Mouse (Mus musculus): ENCODE measurements at regions not wholly inside any gene's neighbourhood (a gene's known extent, or its start where the extent isn't known, plus 50 kb on each side); places are given as distances from the start of the nearest gene placed in this dataset.
A peak's percentile ranks its signal among the peaks of the same experiment; 100 is the strongest.

DNA sequence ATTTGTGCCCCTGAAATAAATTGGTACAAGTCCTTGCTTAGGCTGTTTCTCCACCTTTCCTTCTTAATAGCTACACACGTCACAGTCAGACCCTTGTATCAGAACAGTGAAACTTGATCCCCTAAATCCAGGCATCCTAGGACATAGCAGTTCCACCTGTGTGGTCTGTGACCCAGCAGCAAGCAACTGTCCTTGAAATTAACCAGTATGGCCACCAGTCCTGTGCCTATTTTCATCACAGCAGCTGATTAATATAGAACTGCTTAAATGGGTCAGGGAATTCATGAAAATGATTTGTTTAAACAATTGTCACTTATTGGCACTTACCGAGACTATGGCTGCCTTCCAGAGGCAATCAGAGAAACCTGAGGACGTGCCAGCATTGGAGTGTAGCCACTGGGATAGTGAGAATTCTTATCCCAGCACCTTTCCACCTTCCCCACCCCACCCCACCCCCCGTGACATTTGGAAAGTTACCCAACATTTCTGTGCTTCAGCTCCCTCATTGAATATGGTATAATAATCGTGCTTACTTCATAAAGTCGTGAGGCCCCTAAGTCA, 135.4 kb upstream of the Cdkn2b start:
- DNase-seq = peak; percentile 73 to 74

DNA sequence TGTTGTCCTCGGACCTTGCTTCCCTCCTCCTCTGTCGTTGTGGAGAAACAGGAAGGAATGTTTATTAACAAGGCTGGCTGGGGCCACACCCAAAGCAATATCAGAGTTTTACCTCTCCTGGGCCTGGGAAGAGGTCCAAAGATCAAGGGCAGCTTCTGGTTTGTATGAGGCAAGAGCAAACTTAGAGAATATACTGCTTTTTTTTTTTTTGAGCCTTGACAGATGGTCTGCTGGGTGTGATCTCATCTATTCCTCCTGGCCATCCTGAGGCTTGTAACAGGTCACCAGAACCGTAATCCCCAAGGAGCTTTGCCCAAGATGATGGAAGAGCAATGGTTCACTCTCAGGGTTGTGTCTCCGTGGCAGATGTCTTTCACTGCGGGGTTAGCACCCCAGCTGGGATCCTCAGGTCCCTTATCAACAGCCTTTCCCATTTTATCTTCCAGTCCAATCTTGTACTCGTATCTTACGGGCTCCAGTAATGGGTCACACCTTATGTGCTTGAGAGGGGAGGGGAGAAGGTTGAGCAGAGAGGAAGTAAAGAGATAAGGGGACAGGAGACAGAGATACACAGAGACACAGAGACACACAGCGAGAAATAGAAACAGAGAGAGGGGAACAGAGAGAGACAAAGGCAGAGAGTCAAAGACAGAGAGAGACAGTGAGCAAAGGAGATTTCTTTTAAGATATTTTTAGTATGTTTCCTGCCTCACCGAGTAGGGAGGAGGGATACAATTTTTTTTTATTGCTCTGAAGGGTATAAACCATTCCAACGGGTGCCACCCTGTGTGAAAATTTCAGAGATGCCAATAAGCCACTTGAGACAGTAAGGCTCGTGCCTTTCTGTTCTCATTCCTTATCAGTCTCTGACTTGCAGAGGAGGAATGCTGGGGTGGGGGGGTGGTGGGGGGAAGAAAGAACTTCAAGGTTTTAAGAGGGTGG, 134.6 kb upstream of the Cdkn2b start:
- peak; percentile 47 to 59 for DNase-seq

DNA sequence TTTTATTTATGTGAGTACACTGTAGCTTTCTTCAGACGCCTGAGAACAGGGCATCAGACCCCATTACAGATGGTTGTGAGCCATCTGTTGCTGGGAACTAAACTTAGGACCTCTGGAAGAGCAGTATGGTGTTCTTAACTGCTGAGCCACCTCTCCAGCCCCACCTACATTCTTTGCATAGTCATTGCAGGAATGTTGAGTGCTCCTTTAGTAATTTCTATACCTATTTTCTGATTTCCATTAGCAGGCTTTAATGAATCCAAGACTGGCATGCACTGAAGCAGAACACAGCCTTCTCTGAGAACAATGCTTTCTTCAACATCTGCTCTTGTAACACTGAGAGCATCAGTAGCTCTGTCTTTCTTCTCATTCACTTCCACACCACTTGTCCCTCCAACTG, 131.7 kb upstream of the Cdkn2b start:
- no peak for DNase-seq

DNA sequence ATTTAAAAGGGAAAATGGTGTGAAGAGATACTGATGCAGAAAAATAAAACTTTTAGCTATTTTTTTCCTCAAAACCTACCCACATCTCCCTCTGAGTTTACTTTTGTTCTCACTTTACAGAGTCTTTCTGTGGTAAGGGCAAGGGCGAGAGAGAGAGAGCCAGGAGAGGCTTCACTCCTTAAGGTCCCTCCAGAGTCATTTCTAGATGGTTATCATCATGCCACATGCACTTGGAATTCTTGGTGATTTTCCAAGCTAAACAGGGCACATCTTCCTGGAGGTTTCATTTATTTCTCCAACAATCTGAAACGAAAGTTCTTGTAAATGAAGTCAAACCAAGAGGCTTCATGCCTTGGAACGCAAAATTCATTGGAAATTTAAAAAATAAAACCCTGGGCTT, 130.0 kb upstream of the Cdkn2b start:
- no peak for DNase-seq

DNA sequence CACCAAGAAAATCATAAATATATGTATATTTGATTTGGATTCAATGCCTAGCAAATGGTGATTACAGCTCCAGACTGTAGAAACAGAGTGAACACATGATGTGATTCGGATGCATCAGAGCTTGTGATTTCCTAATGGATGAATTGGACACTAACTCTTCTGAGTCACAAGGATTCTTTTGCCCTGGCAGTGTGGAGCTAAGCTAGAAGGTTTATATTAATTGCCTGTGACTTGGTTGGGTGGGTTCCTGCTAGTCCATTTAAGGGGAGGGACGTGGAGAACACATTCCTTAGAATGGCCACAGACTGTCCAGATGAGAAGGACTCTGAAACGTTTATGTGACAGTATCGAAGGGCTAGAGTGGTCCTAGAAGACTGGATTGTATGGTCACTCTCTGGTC, 129.5 kb upstream of the Cdkn2b start:
- no peak for DNase-seq

DNA sequence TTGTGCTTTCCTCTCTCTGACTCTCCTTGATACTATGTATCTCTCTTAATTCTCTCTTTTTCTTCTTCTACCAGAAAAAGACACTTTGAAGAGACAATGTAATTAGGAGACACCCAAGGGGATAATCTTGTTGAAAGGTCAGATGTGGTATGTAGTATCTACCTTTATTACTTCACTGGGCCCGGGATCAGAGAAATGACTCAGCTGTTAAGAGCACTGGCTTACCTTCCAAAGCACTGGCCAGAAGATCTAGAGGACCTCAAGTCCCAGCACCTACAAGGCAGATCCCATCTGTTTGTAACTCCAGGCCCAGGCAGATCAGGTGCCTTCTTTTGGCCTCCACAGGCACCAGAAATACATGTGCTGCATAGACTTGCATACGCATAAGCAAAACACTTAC, 127.8 kb upstream of the Cdkn2b start:
- no peak for DNase-seq

DNA sequence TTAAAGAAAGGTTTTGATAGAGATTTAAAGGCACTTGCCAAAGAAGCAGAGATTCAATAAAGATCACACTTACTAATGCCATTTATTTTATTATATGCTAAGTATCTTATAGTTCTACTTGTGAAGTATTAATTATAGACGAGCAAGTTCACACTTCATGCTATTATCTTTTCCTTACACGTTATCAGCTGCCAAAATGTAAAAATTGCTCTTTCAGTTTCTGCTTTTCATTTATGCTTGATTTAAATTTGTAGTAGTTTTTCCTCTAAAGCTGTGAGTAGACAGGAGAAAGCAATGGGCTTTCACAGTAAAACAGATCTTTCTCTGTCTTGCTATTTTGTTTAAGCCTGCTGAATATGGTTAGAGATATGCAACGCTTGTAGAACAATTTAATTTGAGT, 125.9 kb upstream of the Cdkn2b start:
- DNase-seq = no peak

DNA sequence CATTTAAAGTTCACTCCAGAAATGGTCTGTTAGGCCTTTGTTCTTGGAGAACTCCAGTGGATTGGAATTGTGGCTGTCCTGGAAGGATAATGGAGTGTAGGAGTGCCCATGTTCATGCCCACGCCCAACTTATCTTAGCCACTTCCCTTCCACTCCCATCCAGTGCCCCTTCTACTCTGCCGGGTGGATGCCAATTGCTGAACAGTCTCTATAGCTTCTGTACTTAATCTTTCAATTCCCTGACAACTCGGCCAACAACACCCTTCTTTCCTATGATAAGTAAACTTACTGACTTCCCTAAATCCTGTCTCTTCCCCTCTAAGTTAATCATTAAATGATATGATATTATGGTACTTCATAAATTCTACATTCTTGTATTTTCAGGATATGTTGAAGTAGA, 123.3 kb upstream of the Cdkn2b start:
- DNase-seq = no peak

DNA sequence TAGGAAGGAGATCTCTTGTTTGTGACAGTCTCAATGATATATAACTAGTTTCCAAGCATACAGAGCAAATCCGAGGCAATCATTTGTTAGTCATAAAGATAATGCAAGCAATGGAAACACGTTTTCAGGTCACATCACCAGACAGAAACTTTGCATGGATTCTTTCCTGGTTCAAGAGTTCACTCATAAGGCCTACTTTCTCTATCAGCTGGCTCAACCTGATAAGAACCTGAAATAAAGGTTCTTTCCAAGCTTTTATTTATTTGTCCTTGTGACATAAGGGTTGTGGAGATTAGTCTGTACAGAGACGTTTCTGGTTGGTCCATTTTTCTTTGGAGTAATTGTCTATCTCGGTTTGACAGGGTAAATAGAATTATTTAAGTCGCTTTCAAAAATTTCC, 122.7 kb upstream of the Cdkn2b start:
- DNase-seq = no peak

DNA sequence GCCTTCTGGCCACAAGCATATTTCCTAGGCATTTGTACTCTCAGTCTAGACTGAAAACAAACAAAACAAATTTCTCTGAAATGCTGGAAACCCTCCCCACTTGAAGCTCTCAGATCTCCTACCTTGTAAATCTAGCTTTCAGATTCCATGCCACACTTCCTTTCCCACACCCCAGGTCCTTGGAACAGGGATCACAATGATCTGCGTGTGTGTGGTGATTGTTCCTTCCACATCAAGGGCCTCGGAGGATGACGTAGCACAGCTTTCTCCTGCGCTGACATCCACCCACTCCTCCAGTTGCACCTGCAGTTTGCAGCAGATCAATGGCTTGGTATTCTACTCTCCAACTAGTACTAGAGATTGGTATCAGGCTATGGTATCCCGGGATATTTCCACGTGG, 120.7 kb upstream of the Cdkn2b start:
- DNase-seq = peak in 1 of 2 experiments; percentile 39

DNA sequence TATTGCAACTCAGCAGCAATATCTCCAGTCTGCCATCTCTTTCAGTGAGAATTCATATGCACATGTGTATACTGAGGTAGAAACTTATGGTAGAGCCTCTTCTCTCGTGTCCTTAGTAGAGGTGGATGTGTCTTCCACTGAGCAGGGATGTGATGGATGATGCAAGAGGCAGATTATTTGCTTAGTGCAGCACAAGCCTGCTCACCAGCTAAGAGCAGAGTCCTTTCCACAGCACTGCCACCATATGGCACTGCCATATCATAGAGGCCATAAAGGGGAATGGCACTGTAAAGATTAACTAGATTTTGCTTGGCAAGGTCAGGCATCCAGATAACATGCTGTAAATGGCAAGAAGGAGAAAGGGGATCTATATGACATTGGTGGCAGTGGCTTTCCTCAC, 117.6 kb upstream of the Cdkn2b start:
- DNase-seq = no peak

DNA sequence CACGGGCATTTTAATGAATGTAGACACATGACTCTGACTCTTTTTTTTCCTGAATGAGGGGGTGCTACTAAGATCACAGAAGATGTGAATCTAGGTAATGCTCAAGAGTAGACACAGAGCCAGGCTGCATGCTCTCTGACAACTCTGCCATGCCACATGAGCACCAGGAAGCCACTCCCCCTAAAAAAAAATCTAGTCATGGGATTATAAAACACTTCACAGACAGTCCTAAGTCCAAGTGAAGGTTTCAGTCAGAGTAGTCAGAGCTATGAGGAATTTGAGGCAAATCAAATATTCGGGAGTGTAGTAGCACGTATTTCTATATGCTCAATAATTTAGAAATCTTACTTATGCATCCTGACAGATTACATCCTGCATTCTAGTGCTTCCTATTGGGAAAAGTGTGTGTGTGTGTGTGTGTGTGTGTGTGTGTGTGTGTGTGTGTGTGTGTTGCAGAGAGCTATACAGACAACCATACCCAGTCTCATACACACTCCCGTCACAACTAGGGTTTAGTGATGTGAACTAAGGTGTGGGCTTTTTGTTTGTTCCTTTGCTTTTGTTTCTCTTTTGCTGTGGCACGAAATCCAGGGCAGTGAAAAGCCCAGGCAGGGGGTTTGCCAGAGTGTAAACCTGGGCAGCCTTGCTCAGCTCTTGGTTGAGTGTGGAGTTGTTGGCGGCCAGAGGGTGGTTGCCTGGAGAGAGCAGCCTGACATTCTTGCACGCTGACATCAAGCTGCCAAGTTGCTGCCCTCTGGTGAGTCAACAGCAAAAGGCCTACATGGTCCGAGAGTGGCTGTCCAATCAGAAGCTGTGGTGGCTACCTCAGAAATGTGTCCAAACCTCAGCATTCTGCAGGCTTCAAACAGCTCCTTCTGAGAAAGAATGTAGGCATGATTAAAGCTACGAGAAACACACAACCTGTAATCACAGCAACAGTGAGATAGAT, 116.8 kb upstream of the Cdkn2b start:
- peak; percentile 70 to 88 for DNase-seq

DNA sequence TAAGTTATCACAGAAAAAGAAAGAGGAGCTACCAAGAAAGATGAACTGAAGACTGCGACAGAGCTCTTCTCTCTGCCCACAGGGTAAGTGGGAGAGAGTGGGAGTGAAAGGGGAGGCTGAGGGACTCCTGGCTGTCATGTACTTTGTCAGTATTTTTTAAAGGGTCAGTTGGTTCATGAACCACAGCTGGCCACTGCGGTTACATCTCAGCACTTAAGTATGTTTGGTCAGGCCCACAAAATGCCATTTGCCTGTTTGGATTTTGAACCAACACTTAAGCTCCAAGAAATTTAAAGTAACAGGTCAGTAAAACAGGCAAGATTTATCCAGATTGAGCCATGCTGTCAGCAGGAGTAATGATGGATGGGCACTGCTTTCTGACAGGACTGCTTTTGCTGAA, 115.1 kb upstream of the Cdkn2b start:
- DNase-seq = no peak

DNA sequence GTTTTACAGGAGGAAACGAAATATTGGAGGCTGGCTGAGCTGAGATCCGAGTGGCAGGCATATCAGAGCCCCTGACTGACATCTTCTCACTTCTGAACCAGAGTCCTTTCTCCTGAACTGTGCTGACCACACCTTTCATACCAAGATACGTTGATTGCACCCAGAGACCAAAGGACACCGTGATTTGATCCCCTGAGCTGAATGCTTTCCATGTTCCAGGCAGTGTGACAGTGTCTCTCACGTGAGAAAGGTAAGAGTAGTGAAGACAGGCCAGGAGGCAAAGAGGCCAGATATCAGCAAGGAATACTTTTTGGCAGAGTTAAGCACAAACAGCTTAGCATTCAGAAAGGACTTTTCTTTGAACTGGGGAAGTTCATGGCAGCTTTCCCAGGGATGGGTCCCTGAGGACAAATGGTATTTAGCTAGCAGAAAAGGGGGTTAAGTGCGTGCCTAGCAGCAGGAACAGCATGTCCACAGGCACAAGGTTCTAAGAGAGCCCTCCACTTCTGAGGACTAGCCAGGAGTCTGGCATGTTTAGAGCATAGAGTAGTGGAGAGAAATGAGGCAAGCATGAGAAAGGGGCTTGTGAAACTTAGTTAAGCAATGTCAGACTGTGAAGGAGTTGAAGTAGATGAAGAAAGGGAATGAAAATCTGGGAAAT, 111.0 kb upstream of the Cdkn2b start:
- peak; percentile 65 to 73 for DNase-seq

DNA sequence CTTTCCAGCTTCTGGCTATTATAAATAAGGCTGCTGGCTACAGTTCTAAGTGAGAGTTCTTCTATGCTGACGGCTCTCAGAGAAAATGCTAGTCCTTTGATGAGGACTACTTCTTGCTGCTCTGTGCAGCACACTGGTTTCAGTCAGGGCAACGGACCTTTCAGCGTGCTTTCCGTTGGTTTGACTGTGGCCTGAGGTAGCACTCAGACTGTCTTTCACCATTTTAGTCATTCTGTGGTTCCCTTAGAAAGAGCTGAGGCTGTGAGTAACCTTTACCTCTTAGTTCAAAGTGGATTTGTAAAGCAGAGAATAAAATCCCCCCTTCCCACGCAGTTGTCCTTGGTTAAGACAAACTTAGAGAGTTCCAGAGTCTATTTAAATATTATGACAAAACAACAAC, 110.0 kb upstream of the Cdkn2b start:
- DNase-seq = no peak

DNA sequence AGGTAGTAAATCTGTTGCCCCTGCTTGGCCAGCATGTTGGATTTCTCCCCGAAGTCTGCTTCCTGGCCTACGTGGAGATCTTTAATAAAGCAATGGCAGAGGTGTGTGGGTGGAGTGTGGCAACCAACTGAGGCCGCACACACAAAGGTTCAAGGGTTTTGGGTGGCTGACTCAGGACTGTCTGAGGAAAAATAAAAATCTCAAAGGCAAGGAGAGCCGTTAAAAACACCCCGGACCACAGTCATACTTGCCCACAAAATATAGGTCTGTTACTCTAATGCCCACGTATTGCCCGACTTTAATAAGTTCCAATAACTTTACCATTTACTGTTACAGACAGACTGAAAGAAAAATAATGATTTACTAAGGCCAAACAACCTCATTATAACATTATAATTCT, 108.7 kb upstream of the Cdkn2b start:
- DNase-seq = no peak

DNA sequence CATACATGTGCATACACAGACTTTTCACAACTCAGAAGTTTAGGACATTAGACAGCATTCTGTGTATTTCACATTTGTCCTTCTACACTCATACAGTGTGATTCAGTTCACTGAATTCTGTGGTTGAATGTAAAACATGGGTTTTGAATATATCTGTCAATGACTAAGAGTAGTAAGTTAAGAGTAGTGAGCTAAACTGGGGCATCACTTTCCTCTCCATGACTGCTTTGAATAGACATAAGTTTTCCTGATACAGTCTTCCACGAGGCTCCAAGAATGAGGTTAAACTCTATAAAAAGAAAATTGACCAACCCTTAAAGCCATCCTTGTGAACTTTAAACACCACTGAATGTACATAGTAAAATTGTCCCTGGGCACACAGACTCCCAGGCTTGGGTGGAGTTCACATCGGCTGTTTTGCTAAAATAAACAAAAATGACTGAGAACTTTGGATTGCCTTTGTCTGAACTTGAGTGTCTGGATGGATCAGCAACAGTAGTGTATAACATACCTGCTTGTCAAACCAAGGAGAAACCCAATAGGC, 94.9 kb upstream of the Cdkn2b start:
- no peak for DNase-seq

DNA sequence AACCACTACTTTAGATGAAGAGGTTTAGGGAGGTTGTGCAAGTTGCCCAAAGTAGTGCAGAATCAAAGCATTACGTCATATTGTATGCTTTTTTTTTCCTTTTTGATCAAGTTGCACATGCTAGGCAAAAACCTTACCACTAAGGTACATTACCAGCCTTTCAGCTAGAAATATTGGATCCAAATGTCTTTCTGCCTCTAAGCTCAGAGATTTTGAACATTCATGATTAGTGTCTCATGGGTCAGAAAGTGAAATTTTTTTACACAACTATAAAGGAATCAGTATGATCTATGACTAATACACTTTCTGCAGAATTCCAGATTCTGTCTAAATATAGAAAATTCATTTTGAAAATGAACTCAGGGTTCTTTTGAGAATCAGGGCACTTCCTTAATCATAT, 92.3 kb upstream of the Cdkn2b start:
- DNase-seq = no peak

DNA sequence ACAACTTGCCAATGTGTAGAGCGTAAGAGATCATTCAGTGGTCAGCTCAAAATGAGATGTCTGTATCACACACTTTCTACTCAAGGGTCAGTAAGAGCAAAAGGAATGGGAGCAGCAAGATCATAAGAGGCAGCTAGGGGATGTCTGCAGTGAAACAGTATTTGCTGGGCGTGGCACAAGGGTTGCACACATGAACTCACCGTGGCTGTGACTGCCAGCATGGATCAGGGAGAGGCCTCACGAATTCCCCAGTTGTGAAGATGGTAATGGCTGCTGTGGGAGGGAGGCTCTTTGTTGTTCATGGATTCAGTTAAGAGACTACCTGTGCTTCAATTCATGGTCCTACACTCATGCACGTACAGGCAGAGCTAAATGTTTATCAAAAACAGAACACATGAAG, 91.5 kb upstream of the Cdkn2b start:
- no peak for DNase-seq

DNA sequence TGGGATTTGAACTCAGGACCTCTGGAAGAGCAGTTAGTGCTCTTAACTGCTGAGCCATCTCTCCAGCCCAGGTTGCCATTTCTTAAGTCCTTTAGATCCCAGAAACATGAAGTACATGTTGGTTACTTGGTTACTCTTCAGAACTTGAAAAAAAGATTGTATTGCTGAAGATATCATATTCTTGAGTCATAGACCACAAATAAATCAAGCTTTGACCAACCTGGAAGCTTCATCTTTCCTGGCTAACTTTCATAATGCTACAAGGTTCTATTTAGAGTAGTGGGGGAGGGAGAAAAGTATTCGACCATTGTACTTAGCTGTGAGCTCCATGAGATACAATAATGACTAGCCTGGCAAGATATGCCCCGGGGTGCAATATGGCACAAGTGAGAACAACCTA, 90.9 kb upstream of the Cdkn2b start:
- DNase-seq = no peak

DNA sequence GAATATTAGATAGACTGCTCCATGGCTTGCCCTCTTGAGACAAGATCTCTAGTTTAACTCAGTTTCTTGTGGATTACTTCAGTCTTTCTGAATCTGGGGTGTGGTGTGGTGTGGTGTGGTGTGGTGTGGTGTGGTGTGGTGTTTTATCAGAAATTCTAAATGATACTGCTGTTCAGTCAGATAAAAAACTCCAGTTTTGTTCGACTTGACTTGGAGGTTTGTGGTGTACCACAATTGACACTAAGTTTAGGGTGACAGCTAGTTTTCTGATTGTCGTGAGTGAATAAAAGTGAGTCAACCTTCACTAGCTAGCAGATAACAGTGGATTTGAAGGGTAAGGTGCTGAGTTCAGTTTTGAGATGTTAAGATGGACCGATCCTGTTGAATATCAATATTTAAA, 89.5 kb upstream of the Cdkn2b start:
- no peak for DNase-seq

DNA sequence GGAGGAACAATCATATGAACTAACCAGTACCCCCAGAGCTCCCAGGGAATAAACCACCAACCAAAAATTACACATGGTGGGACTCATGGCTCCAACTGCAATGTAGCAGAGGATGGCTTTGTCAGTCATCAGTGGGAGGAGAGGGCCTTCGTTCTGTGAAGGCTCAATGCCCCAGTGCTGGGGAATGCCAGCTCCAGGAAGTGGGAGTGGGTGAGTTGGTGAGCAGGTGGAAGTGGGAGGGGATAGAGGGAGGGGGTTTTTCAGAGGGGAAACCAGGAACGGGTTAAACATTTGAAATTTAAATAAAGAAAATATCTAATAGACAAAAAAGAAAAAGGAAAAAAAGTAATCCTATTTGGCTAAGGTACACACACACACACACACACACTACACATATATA, 88.4 kb upstream of the Cdkn2b start:
- DNase-seq = no peak

DNA sequence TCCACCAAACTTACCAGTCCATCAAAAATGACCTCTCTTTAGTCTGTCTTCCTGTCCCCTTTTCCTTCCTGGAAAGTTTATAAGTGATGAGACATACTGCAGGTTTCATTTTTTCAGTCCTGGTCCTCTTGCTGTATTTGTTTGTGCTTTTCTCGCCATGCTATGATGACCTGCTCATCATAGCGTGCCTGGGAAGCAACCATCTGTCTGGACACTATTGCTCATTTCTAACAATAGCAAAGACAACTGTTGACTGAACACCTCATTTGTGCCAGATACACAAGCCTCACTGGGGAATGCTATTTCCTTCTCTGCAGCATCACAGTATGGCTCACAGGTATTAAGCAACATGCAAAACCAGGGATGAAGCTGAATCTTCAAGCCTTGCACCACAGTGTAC, 85.2 kb upstream of the Cdkn2b start:
- no peak for DNase-seq
